In genomic region chr14:121378243-121379115, GRCm38 (mm10) we compare ENCODE assay signal across 8 mouse cellular contexts. TPM values are rescaled to one million over a fixed set of nuclear protein-coding genes. Genes with fewer than 3 reads are reported as not detected.
DNase-seq lines count a peak whose midpoint lies in the region; ATAC-seq and TF ChIP-seq lines count a peak whose summit lies in the region.

No protein-coding gene starts in this region.

- H3K27me3 ChIP-seq in liver, embryonic 13.5 days = 0 out of 2 replicates have a peak, but pooled peaks cover 3% of the 10 kb centered on the region
- no peaks in the 10 kb centered on the region for H3K27me3 ChIP-seq in myocyte (ENCODE audit: control insufficient read depth, insufficient read depth, insufficient read length)

- H3K9ac ChIP-seq in liver, embryonic 13.5 days = peak overlapping the region; percentile 99

- peak; percentile 38 to 42 for DNase-seq in right cerebral cortex, postnatal 10 days (ENCODE audit: low spot score in 2 of 2)
- no peak for DNase-seq in right cerebral cortex, adult 18-20 months
- DNase-seq in cerebellum, adult 9-11 months = peak; percentile 48
- DNase-seq in gastrocnemius, postnatal 25 days = peak; percentile 54
- peak; percentile 84 for DNase-seq in induced T-regulatory cell, adult 2 months (ENCODE audit: low read depth)
- DNase-seq in liver, embryonic 13.5 days = peak; percentile 71
- peak; percentile 75 for DNase-seq in testis, postnatal 10 days (ENCODE audit: low spot score)

- peak overlapping the region; percentile 92 for H3K4me3 ChIP-seq in liver, embryonic 13.5 days (replicated peaks)
- peak overlapping the region; percentile 67 for H3K4me3 ChIP-seq in myocyte

- H3ac ChIP-seq in myocyte (ENCODE audit: control insufficient read depth, insufficient read length) = peak overlapping the region; percentile 96

- peak overlapping the region; percentile 92 for H3K27ac ChIP-seq in liver, embryonic 13.5 days

- under 1% methylated on average over 80 of the region's 83 CpGs for WGBS in liver, embryonic 13.5 days (ENCODE audit: insufficient replicate concordance)

- peaks cover 25% of the 10 kb centered on the region for H3K36me3 ChIP-seq in liver, embryonic 13.5 days
- H3K36me3 ChIP-seq in myocyte (ENCODE audit: control insufficient read depth, insufficient read depth) = peaks cover 7% of the 10 kb centered on the region

- H3K9me3 ChIP-seq in liver, embryonic 13.5 days (replicated peaks) = no peaks in the 10 kb centered on the region

- peak overlapping the region; percentile 95 for H3K4me2 ChIP-seq in liver, embryonic 13.5 days
- H3K4me2 ChIP-seq in myocyte (ENCODE audit: low read depth) = peak overlapping the region; percentile 90

- peak; percentile 76 for ATAC-seq in liver, embryonic 13.5 days (ENCODE audit: low read depth)

- no peak for TF ChIP-seq POLR2A in myocyte (IDR thresholded peaks at IDR 0.05; ENCODE audit: insufficient read length, low read depth)

- peaks cover 61% of the 10 kb centered on the region for H3K4me1 ChIP-seq in liver, embryonic 13.5 days (replicated peaks)

- H3K79me2 ChIP-seq in myocyte (ENCODE audit: control insufficient read depth, insufficient read depth) = peaks cover 52% of the 10 kb centered on the region

TF ChIP-seq in myocyte, 11 proteins besides CTCF, POLR2A, EP300 and RAD21:
- TF ChIP-seq TCF12 (IDR thresholded peaks at IDR 0.05; ENCODE audit: insufficient read depth, poor library complexity, severe bottlenecking) = no peak
- no peak for TF ChIP-seq REST (IDR thresholded peaks at IDR 0.05; ENCODE audit: insufficient read depth, insufficient read length)
- peak in 1 of 3 experiments; percentile 11 for TF ChIP-seq MYOD1 (IDR thresholded peaks at IDR 0.05; ENCODE audit: control insufficient read depth in 1 of 3, insufficient read length in 2 of 3, low read depth in 2 of 3)

RNA-seq across cellular contexts. Expression of gene Stk24, which starts 1.3 kb away (rescaled TPM):
- total RNA-seq in gastrocnemius, postnatal 25 days (2021) = 10 to 100 TPM; 25.5 to 28.1 TPM
- 30.6 and 36.0 TPM in 2 replicates for polyA plus RNA-seq in liver, embryonic 13.5 days (2015; fragmentation: Nextera tagmentation; extraction: Ambion mirVana)
- 26.9 TPM for polyA plus RNA-seq in myocyte (2012; fragmentation: generic; extraction: Trizol)
